Mouse (Mus musculus): ENCODE data around the gene Sh3bp5.

- TF ChIP-seq GATA1 (IDR thresholded peaks at IDR 0.05; ENCODE audit: borderline replicate concordance, low read length) (no peak), FLI1 (IDR thresholded peaks at IDR 0.05; ENCODE audit: low read length) (no peak)
These were observed 25.7 kb downstream of the Sh3bp5 start for GRCm38 (mm10) chr14:31410123-31410724.
